Mouse (Mus musculus) myocyte (in vitro differentiated cells): ENCODE data around the gene Olfr1513.

ENCODE experiments used
- CEBPB ChIP-seq: IDR thresholded peaks from 2 replicates; pipeline ENCODE4 v1.6.1; 2011; ENCODE audit warnings: mild to moderate bottlenecking, moderate library complexity; ENCODE audit not compliant: poor library complexity, insufficient read depth, severe bottlenecking
- E2F4 ChIP-seq: IDR thresholded peaks from one replicate; pipeline ENCODE4 v1.6.1; 2011; ENCODE audit warnings: mild to moderate bottlenecking, control low read depth, moderate library complexity; ENCODE audit not compliant: insufficient read depth
- MAX ChIP-seq: IDR thresholded peaks from one replicate; pipeline ENCODE4 v1.6.1; 2011; ENCODE audit warnings: low read depth, mild to moderate bottlenecking, control low read depth
- MYOD1 ChIP-seq, 3 experiments: IDR thresholded peaks; one replicate each; pipeline ENCODE4 v1.6.1; 2011; ENCODE audit warnings: control low read depth in 2 of 3, low read depth in 2 of 3, mild to moderate bottlenecking in 2 of 3, moderate library complexity in 1 of 3; ENCODE audit not compliant: insufficient read length in 2 of 3, control insufficient read depth in 1 of 3
- MYOG ChIP-seq, 3 experiments: IDR thresholded peaks; one replicate each; pipeline ENCODE4 v1.6.1; 2011; ENCODE audit warnings: control low read depth in 2 of 3, low read depth in 2 of 3, mild to moderate bottlenecking in 2 of 3; ENCODE audit not compliant: insufficient read length in 2 of 3, control insufficient read depth in 1 of 3, insufficient read depth in 1 of 3
- POLR2A ChIP-seq: IDR thresholded peaks from one replicate; pipeline ENCODE4 v1.6.1; 2011; ENCODE audit warnings: low read depth, mild to moderate bottlenecking, control low read depth, moderate library complexity; ENCODE audit not compliant: insufficient read length
- POLR2AphosphoS2 ChIP-seq: IDR thresholded peaks from one replicate; pipeline ENCODE4 v1.6.1; 2011; ENCODE audit warnings: low read depth, control low read depth; ENCODE audit not compliant: insufficient read length
- TCF12 ChIP-seq: IDR thresholded peaks from one replicate; pipeline ENCODE4 v1.6.1; 2011; ENCODE audit warnings: mild to moderate bottlenecking, control low read depth; ENCODE audit not compliant: poor library complexity, insufficient read depth, severe bottlenecking
- TCF3 ChIP-seq: IDR thresholded peaks from one replicate; pipeline ENCODE4 v1.6.1; 2011; ENCODE audit warnings: low read depth, control low read depth; ENCODE audit not compliant: insufficient read length
- USF1 ChIP-seq: IDR thresholded peaks from one replicate; pipeline ENCODE4 v1.6.1; 2011; ENCODE audit warnings: low read depth, mild to moderate bottlenecking, control low read depth, moderate library complexity

DNA sequence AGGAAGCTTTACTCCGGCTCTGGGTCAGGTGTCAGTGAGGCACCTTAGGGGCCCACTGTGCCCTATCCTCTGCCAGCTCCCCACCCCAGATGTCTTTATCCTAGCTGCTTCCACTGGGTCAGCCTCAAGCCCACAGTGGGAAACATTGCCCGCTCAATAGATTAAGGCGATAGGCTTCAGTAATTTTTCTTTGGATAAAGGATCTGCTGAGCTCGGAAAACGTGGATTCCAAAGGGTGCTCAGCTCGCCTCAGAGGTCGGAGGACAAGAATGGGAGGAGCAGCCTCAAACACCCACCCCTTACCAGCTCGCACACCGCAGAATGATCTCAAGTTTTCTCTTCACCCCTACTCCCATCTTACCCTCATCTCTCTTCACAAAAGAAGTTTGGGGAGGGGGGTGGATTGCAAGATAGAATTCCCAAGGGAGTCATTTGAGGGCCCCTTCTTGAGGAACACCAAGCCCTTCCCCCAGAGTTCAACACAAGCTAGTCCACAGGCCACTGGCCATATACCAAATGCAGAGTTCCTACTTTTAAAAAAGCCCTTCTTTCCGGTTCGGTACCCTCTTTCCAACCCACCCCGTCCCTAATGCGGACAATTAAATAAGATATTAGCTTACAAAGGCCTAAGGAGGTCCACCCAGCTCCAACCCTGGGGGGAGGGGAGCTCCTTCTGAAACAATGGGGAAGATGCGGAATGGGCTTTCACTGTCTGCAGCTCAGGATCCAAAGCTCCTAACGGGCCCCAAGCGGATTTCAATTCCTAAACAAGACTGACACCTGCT, 39.6 kb downstream of the Olfr1513 start:
- no peak for TF ChIP-seq POLR2A
- no peak for TF ChIP-seq POLR2AphosphoS2
- no peak for TF ChIP-seq TCF12
- TF ChIP-seq MYOG (IDR thresholded peaks at IDR 0.05; ENCODE audit: control insufficient read depth in 1 of 3, insufficient read depth in 1 of 3, insufficient read length in 2 of 3, low read depth in 2 of 3), result no peak
- TF ChIP-seq MAX, result no peak
- TF ChIP-seq TCF3, result no peak
- no peak for TF ChIP-seq MYOD1 (IDR thresholded peaks at IDR 0.05; ENCODE audit: control insufficient read depth in 1 of 3, insufficient read length in 2 of 3, low read depth in 2 of 3)
- no peak for TF ChIP-seq E2F4
- no peak for TF ChIP-seq USF1
- no peak for TF ChIP-seq CEBPB
